Mouse (Mus musculus): Measurements from ENCODE around the gene Baiap2.

DNA sequence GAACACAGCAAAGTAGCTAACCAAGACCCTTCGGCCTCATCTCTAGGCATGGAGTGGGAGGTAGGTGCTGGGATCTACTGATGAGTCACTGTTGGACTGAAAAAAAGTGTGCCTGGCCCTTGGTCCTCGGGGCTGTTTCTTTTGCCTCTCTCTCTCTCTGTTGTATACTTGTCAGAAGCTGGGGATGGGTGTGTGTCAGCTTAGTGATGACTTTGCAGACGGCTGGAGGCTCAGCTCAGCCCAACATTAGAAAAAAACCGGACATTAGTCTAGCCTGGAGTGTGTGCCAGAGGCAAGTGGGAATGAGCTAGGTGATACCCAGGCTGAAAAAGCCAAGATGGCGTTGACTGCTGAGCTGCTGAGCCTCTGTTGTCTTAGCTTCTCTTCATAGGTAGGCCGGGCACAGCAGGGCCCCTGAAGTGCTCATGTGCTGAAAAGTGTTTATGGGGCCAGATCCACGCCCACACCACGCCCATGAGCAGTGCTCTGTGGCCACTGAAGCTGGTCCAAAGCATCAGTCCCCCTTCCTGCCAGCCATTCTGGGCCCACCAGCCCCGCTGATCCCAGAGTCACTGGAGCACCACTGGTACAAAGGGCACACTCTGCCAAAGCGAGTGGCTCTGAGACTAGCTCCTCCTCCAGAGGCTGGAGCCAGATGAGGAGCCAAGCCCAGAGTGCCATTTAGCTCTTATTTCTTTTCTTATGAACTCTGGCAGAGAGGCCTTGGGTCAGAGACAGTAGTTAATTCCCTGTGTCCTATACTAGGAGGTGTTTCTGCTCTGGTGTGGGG is 37.2 kb downstream of the Baiap2 start:
- TF ChIP-seq CTCF (IDR thresholded peaks at IDR 0.05; ENCODE audit: control insufficient read depth, insufficient read depth, insufficient replicate concordance, low read depth, low read length): no peak
- no peak for TF ChIP-seq POLR2A (IDR thresholded peaks at IDR 0.05; ENCODE audit: control insufficient read depth, low read depth, low read length)

Measured in testis, adult 2 months (tissue).